Comparison of ENCODE assay signal across 9 mouse cellular contexts in the genomic region with DNA sequence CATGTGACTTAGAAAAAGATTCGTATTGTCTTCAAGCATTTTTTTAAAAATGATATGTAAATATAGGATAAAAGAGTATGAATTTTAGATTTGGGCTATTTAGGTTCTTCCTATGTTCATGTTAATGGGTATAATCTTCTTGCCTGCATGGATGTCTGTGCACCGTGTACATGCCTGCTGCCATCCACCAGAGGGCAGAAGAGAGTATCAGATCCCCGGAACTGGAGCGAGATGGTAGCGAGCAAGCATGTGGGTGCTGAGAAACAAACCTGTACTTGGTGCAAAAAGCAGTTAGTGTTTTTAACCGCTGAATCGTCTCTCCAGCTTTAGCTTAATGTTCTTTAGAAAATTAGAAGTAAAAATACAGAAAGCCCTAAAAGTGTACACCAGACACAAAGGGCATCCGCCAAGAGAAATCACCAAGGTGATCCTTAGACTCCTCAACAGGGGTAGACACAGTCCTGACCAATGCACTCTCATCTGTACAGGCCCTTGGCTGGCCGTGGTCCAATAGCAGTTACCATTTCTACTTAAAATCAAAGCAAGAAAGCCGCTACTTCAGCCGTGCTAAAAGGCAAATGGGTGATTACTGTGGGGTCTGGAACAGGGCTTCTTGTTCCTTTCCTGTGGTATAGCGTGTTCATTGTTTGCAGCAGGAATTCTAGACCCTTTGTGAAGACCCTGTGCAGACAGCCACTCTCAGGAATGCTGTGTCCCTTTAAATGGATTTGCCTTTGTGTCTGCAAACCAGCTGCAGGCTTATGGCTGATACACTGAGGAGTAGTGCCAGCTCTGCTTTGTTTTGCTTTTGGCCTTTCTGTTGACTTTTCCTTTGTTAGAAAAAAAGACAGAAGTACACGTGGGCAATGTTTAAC.
DNase-seq lines count a peak whose midpoint lies in the region; ATAC-seq and TF ChIP-seq lines count a peak whose summit lies in the region.
"Had no signal": no experiment of that assay in that cellular context is flagged by ENCODE, and none has a peak within 500 bp of the region (broad histone marks: within the 10 kb centered on the region; RNA-seq: fewer than 3 reads in every experiment).

No protein-coding gene starts in this region.

- no peak overlapping the region for H3K27ac ChIP-seq in left cerebral cortex, adult 2 months
- no peak overlapping the region; the same call in 1 of the 2 replicates for H3K27ac ChIP-seq in limb, embryonic 10.5 days

- TF ChIP-seq CTCF in left cerebral cortex, adult 2 months (IDR thresholded peaks at IDR 0.05): peak; percentile 79

- ATAC-seq in erythroblast, adult 5-6 weeks (replicated peaks; ENCODE audit: low FRiP score, poor library complexity, severe bottlenecking): no peak; the same call in 1 of the 2 replicates

- peak; percentile 35 to 52 for DNase-seq in left cerebral cortex, adult 2 months (ENCODE audit: extremely low spot score in 1 of 2, low spot score in 2 of 2)
- DNase-seq in left cerebral cortex, adult 11 months (ENCODE audit: low spot score): no peak
- DNase-seq in R1 (ENCODE audit: low read depth, low spot score): peak; percentile 76
- DNase-seq in cerebellum, postnatal 25 days: peak; percentile 30 to 64
- DNase-seq in heart, postnatal 14 days: peak; percentile 38 to 53
- DNase-seq in limb, embryonic 10.5 days (ENCODE audit: low spot score): peak; percentile 46
- peak; percentile 66 for DNase-seq in naive thymus-derived CD4-positive, alpha-beta T cell, adult 2 months (ENCODE audit: low read depth)

- no peaks in the 10 kb centered on the region for H3K9me3 ChIP-seq in limb, embryonic 10.5 days (replicated peaks)

- intact Hi-C loops in left cerebral cortex, adult 2 months (cut with DNase I): loop anchor here (2.0 kb wide), 1 partner anchor 310 kb away; no protein-coding TSS in a partner anchor
- intact Hi-C loops in heart, postnatal 14 days (cut with DNase I): loop anchor here (1.0 kb wide), 1 partner anchor 310 kb away; no protein-coding TSS in a partner anchor

- no peaks in the 10 kb centered on the region for H3K27me3 ChIP-seq in limb, embryonic 10.5 days (ENCODE audit: low read depth, poor library complexity, severe bottlenecking)

- WGBS in limb, embryonic 10.5 days: 65% methylated on average over 13 of the region's 13 CpGs

- H3K4me1 ChIP-seq in limb, embryonic 10.5 days: 0 out of 2 replicates have a peak, but pooled peaks cover 3% of the 10 kb centered on the region

- no peaks in the 10 kb centered on the region for H3K36me3 ChIP-seq in limb, embryonic 10.5 days

- no peak overlapping the region for H3K4me3 ChIP-seq in left cerebral cortex, adult 2 months
- H3K4me3 ChIP-seq in limb, embryonic 10.5 days: no peak overlapping the region
- H3K4me3 ChIP-seq: myocyte had no signal
